Mouse (Mus musculus): ENCODE data around the gene Krt17.
A peak's percentile ranks its signal among the peaks of the same experiment; 100 is the strongest.
"Not testable (repeated sequence)": the region's sequence is repeated elsewhere in the genome, so short reads cannot be mapped to it uniquely, and the experiment has no call there.

The Krt17 gene

DNA sequence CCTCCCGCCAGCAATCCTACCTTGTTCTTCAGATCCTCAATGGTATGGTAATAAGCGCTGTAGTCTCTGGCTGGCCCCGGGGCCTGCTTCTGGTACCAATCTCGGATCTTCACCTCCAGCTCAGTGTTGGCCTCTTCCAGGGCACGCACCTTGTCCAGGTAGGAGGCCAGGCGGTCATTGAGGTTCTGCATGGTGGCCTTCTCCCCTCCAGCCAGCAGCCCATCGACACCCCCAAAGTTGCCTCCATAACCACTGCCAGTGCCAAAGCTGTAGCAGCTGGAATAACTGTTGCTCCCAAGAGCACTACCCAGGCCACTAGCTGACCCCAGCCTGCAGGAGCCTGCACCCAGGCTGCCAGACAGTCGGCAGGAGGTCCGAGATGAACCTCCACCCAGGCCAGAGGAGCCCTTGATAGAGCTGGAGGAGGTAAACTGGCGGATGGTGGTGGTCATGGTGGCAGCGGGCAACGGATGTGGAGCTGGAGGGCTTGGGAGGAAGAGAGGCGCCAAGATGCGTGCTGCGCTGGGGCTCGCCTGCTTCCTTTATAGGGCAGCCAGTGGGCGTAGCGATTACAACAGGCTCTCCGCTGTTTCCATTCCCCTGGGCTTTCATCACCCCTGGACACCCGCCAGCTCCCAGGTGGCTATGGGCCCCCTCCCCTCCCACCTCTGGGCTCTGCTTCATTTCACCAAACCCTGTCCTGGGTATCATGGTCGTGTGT lies at the start of gene Krt17:
Gene Krt17 (minus strand): TSS at position 516 of the 721 bp plus-strand sequence.
- DNase-seq (ENCODE audit: low spot score) = no peak

DNA sequence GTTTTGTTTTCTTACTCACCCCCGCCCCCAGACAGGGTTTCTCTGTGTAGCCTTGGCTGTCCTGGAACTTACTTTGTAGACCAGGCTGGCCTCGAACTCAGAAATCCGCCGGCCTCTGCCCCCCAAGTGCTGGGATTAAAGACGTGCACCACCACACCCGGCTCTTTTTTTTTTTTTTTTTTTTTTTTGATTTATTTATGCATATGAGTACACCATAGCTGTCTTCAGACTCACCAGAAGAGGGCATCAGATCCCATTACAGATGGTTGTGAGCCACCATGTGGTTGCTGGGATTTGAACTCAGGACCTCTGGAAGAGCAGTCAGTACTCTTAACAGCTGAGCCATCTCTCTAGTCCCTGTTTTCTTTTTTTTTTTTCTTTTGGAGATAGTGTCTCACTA lies 47.8 kb upstream of the Krt17 start:
- DNase-seq (ENCODE audit: low spot score) = not testable (repeated sequence)

DNA sequence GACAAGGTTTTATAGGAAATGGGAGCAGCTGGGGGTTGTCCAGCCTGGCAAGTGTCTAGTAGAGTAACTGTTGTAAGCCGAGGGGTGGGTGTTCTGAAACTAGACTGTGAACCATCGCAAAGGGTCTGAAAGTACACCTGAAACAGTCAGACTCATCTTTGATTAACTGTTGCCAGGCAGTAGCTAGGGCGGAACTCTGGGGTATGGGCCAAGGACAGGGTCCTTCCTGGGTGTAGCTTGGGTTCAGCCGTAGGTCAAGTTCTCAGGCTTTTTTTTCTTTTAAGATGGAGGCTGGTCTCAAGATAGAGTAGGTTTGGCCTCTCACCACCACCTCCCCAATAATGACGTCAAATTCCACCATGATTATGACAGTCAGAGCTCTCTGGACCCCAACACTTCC lies 47.1 kb upstream of the Krt17 start:
- no peak for DNase-seq (ENCODE audit: low spot score)

DNA sequence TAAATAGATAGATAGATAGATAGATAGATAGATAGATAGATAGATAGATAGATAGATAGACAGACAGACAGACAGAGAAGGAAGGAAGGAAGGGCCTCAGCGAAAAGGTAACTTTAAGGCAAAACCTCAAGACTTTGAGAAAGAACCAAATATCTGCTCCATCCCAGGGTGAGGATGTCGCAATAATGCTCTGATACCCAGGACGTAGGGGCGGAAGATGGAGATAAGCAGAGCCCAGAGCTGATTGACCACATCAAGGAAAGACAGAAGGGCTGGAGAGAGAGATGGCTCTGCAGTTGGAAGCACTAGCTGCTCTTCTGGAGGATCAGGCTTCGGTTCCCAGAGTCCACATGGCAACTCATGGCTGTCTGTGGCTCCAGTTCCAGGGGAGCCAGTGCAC lies 40.5 kb upstream of the Krt17 start:
- no peak for DNase-seq (ENCODE audit: low spot score)

DNA sequence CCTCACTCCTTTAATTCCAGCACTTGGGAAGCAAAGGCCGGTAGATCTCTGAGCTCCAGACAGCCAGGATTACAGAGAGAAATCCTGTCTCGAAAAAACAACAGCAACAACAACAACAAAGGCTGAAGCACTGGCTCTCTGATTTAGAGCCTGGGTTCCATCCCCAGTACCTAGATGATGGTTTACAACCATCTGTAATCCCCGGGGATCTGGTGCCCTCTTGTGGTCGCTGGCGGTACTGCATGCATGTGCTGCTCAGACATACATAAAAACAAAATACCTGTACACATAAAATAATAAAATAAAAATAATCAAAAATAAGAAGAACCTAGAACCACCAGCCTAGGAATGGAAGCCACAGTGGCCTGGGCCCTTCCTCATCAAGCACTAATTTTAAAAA lies 39.5 kb upstream of the Krt17 start:
- DNase-seq (ENCODE audit: low spot score) = no peak

DNA sequence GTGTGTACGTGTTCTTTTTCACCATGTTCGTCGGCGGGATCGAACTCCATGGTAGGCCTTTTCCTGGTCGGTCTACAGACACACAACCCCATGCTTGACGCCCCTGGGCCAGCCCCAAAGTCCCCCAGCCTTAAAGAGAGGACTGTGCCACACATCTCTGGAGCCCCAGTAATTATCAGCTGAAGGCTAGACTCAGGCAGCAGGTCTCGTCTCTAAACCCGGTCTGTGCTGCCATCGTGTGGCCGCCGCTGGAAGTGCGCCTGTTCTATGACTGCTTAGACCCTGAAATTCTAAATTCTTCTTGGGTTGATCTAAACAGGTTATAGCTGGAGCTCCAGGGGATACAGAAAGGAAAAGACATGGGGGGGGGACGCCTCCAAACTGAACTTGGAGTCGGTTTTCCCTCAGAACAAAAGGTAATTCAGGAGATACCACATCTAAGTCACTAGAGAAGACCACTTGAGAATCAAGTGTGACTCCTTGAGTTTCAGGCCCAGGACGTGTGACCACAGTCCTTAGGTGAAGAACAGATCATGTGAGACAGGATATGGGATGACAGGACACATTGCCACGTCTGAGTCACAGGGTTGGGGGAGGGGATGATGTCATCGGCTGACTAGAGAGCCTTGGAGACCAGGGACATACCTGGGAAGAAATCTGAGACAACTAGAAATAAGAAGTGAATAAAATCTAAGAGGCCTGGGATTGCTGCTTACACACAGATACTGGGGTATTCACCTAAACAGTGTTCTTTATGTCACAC lies 37.6 kb upstream of the Krt17 start:
- DNase-seq (ENCODE audit: low spot score) = no peak

DNA sequence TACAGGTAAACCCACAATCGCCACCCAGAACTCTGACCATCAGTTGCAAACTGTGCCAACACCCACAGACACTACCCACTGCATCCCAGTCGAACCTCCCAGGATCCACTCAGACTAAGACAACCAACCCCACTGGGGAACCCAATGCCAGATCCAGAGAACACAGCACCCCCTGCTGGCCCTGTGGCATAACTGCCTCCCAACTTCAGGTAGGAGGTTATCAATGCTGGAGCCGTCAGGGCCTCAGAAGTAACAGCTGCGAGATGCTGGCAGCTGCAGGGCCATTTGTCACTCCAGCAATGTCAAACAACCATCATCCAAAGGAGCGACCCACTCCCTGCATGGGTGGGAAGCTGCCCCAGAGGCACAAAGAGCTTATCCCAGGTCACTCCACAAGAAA lies 37.0 kb upstream of the Krt17 start:
- DNase-seq (ENCODE audit: low spot score) = no peak

DNA sequence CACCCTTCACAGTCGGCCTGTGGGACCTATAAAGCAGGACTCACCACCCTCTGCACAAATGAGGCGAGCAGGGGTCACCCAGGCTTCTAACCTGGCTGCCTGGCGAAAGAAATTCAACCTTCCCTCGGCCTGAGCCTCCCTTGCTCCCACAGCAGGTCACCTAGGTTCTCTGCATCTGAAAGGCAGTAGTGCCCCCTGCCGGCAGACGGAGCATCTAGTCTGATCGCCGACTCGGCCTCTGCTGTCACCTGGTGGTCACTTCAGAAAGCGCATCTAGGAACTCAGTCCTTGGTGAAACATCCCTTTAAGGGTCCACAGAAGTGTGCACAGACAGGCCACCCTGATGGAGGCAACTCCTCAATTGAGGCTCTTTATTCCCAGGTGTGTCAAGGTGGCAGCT lies 34.5 kb upstream of the Krt17 start:
- no peak for DNase-seq (ENCODE audit: low spot score)

DNA sequence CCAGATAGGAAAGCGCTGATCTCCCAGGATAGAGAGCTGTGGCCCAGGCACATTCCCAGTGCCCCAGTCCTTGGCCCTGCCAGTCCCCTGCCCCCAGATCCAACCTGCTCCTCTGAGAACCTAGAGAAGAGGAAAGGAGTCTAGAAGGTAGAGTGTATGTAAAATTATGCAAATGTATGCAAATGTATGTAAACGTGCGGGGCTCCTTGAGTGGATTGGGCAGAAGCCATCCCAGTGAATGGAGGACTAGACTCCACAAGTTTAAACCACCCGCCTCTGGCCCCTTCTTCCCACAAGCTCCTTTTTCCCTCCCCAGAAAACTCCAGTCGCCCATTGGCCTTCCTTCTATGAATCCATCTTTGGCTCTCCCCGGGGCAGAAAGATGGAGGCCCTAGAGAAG lies 32.1 kb upstream of the Krt17 start:
- DNase-seq (ENCODE audit: low spot score) = no peak

DNA sequence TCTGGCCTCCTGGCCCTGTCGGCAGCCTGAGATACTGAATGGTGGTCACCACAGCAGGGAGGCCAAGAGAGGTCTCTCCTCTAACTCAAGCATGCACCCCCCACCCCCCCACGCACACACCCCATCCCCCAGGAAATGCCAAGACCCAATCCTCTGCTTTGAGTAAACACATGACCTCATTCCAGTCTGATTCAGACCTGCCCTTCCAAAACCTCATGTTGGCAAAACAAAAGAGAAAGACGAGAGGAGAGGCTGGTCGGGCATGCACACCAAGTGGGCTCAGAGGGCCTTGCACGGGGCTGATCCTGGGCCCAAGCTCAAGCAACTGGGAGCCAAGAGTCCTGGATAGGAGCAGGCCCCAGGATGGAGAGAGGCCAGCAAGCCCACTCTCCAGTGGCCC lies 29.4 kb upstream of the Krt17 start:
- DNase-seq (ENCODE audit: low spot score) = no peak

DNA sequence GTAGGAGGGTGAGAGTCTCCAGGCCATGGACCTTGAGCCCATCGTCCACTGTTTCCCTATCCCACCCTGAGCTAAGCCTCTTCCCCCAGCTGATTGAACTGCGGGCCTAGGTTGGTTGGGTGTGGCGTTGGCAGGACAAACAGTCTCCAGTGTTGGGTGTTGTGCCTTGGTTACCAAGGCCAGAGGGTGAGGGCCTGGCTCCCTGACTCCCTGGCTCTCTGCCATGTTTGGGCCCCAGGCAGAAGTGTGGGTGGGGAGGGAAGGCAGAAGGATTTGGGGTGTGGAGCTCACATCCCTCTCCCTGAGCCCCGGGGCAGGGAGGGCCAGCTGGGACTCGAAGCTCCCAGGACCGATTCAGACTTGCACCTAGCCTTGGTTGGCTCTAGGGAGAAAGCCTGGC lies 28.1 kb upstream of the Krt17 start:
- DNase-seq (ENCODE audit: low spot score) = no peak

DNA sequence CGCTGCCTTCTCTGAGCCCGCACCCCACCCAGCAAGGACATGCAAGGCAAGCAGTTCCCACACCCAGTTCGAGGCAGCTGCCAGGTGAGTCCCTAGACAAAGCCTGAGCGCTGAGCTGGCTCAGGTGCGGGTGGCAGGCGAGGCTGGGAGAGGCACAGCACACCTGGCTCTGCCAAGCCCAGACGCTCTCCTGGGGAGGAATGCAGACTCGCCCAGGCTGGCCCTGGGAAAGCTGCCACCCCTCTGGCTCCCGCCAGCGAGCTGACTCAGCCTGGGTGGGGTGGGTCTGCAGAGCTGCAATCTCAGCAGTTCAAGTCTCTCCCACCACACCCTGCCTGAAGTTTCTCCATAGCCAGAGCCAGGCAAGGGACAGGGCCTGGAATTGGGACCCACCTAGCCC lies 26.2 kb upstream of the Krt17 start:
- DNase-seq (ENCODE audit: low spot score) = no peak

DNA sequence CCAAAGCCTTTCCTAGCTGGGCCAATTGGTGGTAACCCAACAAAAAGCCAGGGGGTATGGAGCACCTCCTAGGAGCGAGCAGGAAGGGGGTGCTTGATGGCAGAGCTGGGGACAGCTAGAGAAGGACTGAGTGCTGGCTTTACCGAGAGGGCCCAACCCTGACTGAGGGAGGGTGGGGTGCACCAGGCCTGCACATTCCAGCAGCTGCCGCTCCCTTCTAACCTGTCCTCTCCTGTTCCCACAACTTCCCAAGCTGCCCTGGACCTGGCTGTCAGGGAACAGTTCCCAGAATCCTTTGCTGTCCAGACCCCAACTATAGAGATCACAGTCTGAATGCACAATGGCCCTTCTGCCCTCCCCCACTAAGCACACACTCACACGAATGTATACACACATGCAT lies 24.2 kb upstream of the Krt17 start:
- DNase-seq (ENCODE audit: low spot score) = no peak

DNA sequence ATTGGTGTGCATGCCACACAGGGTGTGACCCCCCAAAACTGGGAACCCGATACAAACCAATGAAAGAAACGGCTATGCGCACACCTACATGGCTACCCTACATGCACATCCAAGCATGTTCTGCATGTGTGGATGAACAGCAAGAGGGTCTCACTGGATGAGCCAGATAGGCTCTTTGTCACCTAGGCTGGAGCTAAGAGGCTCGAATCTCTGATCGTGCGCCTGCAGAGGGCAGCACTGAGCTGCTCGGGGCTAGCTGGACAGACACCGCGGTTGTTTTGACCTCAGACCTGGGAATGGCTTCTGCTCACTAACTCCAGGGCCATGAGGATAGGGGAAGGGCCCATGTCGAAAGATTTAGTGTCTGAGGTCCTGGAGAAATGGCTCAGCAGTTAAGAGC lies 21.7 kb upstream of the Krt17 start:
- peak; percentile 38 for DNase-seq (ENCODE audit: low spot score)

DNA sequence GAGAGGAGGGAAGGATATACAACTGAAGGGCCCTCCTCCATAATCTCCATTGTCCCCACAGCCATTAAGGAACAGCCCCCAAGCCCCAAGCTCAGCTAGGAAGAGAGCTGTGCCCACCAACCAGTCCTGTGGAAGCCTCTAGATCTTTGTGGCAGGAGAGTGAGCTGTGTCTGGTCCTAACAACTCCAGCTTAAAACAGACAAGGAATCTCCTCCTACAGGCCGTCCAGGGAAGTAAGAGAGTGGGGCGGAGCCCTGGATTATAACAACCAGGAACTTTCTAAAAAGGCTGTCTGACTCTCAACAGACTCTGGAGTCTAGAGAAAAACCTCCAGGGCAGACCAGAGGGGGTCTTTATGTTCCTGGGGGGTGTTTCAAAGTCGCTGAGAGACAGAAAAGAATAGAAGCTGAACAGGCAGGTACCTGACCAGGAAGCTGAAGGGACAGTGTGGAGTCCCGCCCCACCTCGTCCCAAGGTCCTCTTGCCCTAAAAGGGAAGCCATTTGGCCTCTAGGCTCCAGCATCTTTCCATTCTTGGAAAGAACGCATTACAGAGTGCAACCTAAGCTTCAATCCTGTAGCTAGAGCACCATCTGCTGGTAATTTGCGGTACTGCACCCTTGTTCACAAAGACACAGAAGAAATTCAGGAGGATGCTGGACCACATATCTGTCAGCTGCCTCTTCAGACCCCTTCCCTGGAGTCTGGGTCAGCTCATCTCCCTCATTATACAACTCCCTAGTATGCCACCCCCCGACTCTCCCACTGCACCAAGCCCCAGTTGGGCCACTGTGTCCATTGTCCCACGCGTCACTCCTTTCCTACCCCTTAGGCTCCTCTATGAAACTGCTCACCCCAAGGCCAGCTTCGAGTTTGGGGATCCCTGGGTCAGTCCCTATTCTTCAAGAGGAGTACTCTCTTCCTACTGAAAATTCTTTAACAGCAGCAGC lies 21.0 kb upstream of the Krt17 start:
- DNase-seq (ENCODE audit: low spot score) = peak; percentile 73

DNA sequence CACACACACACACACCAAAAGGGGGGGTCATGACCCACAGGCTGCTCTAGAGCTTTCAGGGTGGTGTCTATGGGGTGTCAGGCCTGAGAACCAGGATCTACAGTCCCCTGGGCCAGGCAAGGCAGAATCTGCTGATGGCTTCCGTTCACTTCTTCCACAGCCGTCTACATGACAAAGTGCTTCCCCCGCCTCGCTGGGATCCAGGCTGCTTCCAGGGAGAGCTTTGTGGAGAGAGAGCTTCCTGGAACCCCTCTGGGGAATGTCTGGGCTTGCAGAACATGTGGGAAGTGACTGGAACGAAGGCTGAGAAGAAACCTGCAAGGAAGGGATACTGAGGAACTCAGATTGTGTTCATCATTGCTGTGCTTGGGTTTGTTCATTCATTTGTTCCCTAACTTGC lies 17.9 kb upstream of the Krt17 start:
- no peak for DNase-seq (ENCODE audit: low spot score)

DNA sequence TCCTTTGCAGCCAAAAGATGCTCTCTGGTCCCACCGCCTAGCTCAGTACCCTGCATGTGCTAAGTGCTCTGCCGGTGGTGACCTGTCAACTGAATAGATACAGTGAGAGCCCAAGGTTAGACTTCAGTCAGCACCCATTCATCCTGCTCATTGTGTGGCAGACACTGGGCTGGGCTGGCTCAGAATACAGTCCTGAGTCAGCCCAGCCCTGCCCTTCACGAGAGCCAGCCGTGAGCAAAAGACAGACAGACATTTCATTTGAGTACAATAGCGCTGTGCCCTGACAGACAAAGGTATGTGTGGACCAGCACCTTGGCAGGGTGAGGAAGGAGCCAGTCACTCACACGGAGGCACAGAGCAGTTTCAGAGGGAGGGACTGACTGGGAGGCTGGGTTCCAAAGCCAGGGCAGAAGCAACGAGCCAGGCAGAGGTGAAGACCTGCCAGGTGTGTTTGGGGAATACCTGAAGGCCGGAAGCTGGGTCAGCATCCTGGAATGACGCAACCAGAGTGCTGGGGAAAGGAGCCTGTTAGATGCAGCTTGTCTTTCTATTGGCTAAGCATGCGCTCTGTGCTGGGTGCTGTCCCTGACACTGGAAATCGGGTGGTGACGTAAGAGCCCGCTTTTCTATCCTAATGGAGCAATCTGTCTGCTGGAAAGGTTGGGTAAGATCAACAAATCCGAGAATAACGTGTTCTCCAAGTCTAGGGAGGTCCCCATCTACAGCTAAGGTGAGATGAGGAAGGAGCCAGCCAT lies 17.1 kb upstream of the Krt17 start:
- DNase-seq (ENCODE audit: low spot score) = no peak

DNA sequence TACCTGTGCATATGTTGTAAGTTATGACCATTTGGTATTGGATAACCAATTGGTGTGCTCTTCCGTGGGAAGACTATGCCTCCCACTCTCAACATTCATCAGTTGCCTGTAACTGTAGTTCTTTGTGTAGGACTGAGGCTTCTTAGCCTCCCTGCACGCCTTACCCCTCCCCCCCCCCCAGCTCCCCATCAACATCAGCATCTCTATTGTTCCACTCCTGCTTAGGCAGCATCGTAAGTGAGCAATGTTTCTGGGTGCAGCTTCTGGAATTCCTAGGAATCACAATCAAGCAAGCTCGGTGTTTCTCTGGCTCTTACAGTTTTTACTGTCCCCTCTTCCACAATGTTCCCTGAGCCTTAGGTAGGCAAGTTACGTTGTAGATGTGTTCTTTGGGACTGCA lies 14.6 kb upstream of the Krt17 start:
- no peak for DNase-seq (ENCODE audit: low spot score)

DNA sequence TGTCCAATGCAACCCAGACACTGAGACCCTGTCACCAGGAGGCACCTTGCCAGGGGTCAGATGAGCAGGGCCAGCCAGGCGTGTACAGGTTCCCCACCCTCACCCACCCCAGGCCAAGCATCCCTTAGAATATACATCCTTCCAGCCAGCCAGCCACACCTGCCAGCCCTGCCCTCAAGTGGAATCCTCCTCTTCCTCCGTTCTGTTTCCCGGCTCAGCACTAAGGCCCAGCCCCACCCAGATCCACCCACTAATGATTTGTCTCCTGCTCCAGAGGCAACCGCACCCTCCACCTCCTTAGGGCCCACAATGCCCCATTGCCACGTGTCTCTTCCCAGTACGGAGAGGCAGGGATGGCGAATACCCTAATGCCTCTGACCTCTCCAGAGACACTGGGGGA lies 13.9 kb upstream of the Krt17 start:
- no peak for DNase-seq (ENCODE audit: low spot score)

DNA sequence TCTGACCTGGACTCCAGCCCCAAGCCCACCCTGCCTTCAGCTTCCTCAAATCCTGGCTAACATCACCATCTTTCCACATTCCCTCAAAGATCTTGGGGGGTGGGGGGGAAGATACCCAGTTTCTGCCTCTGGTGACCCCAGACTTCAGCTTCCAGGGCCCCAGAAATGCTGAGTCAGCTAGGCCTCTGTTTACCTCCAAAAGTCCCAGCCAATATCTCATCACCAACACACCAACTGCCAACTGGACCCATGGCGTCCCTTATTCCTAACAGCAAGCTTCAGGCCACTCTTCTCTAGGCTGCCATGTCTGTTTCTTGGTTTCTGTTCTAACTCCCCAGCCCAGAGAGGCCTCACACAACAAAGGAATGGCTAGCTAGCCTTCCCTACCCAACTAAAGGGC lies 11.0 kb upstream of the Krt17 start:
- no peak for DNase-seq (ENCODE audit: low spot score)

DNA sequence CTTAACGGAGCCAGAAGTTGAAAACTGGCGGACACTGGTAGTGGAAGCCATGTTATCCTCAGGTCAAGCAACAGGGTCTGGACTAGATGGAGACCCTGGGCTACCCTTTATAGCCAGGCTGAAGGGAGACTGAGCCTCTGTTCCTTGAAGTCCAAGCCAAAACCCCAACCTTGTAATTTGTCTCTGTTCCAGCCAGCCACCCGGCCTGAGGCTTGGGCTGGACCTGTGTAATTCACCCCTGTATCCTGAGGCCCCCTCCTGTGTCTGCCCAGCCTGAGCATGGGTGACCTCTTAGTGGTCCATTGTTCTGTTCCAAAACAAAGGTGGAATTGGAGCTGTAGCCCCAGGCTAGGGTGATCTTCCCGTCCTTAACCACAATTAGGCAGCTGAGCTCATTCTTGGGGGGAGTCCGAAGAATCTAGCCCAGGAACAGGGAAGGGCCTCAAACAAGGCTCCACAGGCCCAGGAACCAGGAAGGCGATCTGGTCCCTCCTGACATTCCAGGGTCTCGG lies 9.0 kb upstream of the Krt17 start, which contains the start of gene Krt42:
Gene Krt42 (minus strand): TSS at position 51 of the 512 bp plus-strand sequence.
- DNase-seq (ENCODE audit: low spot score) = no peak

Measured in left cerebral cortex, adult 11 months (tissue).